Mouse (Mus musculus): Measurements from ENCODE around the gene Zfp37. TPM values are rescaled to one million over a fixed set of nuclear protein-coding genes. Genes with fewer than 3 reads are reported as not detected.
A peak's percentile ranks its signal among the peaks of the same experiment; 100 is the strongest.

Zfp37 gene
- polyA plus RNA-seq, 1 experiment: 0.50 TPM

DNA sequence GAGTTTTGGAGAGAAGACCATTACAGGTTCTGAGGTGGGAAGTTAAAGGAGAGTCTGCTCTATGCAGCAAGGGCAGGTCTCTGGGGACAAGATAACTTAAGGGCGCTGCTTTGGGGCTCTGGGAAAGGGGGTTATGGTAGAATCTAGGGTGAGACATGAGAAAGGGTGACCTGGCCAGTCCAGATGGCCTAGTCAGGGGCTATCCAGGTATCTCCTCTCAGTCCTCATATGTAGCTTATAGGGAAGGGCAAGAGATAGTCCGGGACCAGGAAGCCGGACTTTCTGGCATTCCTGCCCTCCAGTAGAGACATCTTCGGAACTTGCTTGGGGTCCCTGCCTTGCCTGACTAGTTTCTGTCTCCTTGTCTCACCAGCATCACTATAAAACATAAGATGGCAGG lies 20.9 kb upstream of the Zfp37 start:
- TF ChIP-seq CTCF (conservative IDR thresholded peaks at IDR 0.05; ENCODE audit: insufficient read depth, insufficient read length, low read depth, low read length): no peak
- TF ChIP-seq POLR2A (IDR thresholded peaks at IDR 0.05; ENCODE audit: low read depth, low read length): no peak
- H3K4me3 ChIP-seq (ENCODE audit: insufficient read depth, low read depth, low read length): no peak overlapping the region
- no peak for DNase-seq

DNA sequence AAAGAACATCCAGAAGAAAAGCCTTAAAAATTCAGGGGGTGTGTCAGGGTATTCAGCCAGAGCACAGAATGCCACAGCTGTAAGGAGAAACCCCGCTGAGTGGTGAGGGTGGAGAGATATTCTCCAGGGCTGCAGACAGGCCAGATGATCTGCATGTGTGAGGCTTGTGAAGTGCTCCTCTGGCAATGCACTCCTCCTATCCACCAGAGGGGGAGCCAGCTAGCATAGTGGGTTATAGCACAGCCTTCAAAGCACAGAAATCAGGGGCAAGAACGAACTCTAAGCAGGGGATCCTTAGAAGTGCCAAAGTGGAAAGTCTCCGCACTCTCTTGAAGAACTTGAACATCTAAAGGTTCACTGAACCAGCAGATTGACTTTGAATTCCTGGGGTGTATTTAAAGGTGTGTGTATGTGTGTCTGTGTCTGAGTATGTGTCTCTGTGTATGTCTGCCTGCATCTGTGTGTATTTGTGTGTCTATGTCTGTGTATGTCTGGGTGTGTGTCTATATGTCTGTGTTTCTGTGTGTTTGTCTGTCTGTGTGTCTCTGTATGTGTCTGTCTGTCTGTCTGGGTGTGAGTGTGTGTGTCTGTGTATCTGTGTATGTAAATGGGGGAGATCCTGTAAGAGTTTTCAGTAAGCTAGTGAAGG lies 20.2 kb upstream of the Zfp37 start:
- Histone ChIP-seq H3K4me3 (ENCODE audit: insufficient read depth, low read depth, low read length) (no peak overlapping the region), H3K27me3 (replicated peaks; ENCODE audit: control insufficient read depth, insufficient read depth, low read length) (no peaks in the 10 kb centered on the region), H3K27ac (ENCODE audit: insufficient read depth, low read depth, low read length) (no peak overlapping the region), H3K36me3 (ENCODE audit: control insufficient read depth, insufficient read depth, low read length) (no peaks in the 10 kb centered on the region), H3K4me1 (ENCODE audit: control insufficient read depth, insufficient read depth, low read length) (no peaks in the 10 kb centered on the region)
- WGBS: 50% methylated on average over 3 of the region's 3 CpGs
- no peak for DNase-seq
- TF ChIP-seq POLR2A (IDR thresholded peaks at IDR 0.05; ENCODE audit: low read depth, low read length) (no peak), CTCF (conservative IDR thresholded peaks at IDR 0.05; ENCODE audit: insufficient read depth, insufficient read length, low read depth, low read length) (peak; percentile 33)

More for the DNA sequence above, 20.9 kb upstream of the Zfp37 start:
- H3K27me3 ChIP-seq (replicated peaks; ENCODE audit: control insufficient read depth, insufficient read depth, low read length): no peaks in the 10 kb centered on the region
- no peak overlapping the region for H3K27ac ChIP-seq (ENCODE audit: insufficient read depth, low read depth, low read length)
- H3K36me3 ChIP-seq (ENCODE audit: control insufficient read depth, insufficient read depth, low read length): no peaks in the 10 kb centered on the region
- 89% methylated on average over 4 of the region's 4 CpGs for WGBS
- no peaks in the 10 kb centered on the region for H3K4me1 ChIP-seq (ENCODE audit: control insufficient read depth, insufficient read depth, low read length)

DNA sequence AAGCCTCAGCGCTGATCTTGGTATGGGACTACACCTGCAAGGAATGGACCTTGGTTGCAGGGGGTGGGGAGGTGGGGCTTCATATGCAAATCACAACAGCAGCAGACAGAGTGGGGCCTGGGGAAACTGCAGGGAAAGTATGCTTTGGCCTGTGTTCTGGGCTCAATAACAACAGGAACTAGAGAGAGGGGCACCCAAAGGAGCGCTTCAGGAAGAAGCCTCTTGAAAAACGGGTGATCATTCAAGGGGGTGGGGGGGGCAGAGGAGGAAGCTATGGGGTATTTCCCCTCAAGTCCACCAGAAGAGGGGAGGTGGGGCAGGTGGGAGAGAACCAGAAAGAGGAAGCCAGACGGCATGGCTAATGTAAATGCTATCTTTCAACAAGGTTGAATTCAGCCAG lies 17.5 kb upstream of the Zfp37 start:
- 53% methylated on average over 4 of the region's 4 CpGs for WGBS

DNA sequence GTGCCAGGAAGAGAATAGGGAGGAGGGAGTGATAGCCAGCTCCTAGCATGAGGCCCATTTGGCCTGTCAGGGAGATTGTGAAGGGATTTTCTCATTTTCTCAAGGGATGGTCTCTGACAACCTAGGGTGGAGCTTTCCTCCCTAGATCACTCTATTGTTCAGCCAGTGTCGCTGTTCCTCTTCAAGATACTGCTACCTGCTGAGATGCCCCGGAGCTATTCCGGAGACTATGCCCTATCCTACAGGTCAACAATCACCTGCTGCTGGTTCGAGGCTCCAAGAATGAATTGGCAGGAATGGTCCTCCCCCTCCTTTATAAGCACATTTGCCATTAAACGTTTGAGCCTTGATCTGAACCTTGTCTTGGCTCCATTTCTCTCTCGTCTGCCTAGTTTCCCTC lies 9.7 kb upstream of the Zfp37 start:
- Histone ChIP-seq H3K36me3 (ENCODE audit: control insufficient read depth, insufficient read depth, low read length) (no peaks in the 10 kb centered on the region), H3K4me1 (ENCODE audit: control insufficient read depth, insufficient read depth, low read length) (no peaks in the 10 kb centered on the region), H3K4me3 (ENCODE audit: insufficient read depth, low read depth, low read length) (no peak overlapping the region), H3K27me3 (replicated peaks; ENCODE audit: control insufficient read depth, insufficient read depth, low read length) (no peaks in the 10 kb centered on the region; the same call in 1 of the 2 replicates), H3K27ac (ENCODE audit: insufficient read depth, low read depth, low read length) (no peak overlapping the region)
- 71% methylated on average over 6 of the region's 6 CpGs for WGBS
- no peak for DNase-seq
- no peak for TF ChIP-seq CTCF (conservative IDR thresholded peaks at IDR 0.05; ENCODE audit: insufficient read depth, insufficient read length, low read depth, low read length)
- TF ChIP-seq POLR2A (IDR thresholded peaks at IDR 0.05; ENCODE audit: low read depth, low read length): no peak

More for the DNA sequence above, 17.5 kb upstream of the Zfp37 start:
- H3K4me1 ChIP-seq (ENCODE audit: control insufficient read depth, insufficient read depth, low read length): no peaks in the 10 kb centered on the region
- no peak for TF ChIP-seq POLR2A (IDR thresholded peaks at IDR 0.05; ENCODE audit: low read depth, low read length)
- no peak for TF ChIP-seq CTCF (conservative IDR thresholded peaks at IDR 0.05; ENCODE audit: insufficient read depth, insufficient read length, low read depth, low read length)
- H3K27me3 ChIP-seq (replicated peaks; ENCODE audit: control insufficient read depth, insufficient read depth, low read length): no peaks in the 10 kb centered on the region
- no peak overlapping the region for H3K4me3 ChIP-seq (ENCODE audit: insufficient read depth, low read depth, low read length)
- H3K36me3 ChIP-seq (ENCODE audit: control insufficient read depth, insufficient read depth, low read length): no peaks in the 10 kb centered on the region
- DNase-seq: no peak
- no peak overlapping the region for H3K27ac ChIP-seq (ENCODE audit: insufficient read depth, low read depth, low read length)

DNA sequence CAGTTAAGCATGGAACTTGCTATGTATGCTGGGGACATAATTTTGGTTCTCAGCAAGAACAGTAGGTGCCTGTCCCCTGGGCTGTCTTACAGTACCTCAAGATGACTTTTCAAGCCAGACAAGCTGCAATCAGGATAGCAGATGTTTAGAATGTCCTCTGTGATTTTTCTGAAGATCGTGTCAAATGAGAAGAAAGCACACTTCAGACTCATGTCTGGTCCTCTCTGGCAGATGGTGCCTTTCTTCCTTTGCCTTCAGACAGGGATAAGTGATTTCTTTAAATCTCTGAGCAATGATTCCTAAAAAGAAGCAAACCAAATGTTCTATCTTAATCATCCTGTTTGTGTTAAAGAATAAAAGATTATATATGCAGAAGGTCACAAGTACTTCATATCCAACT lies 694 bp downstream of the Zfp37 start:
- H3K4me3 ChIP-seq (ENCODE audit: insufficient read depth, low read depth, low read length): no peak overlapping the region
- H3K4me1 ChIP-seq (ENCODE audit: control insufficient read depth, insufficient read depth, low read length): no peaks in the 10 kb centered on the region
- 77% methylated on average over 1 of the region's 1 CpGs for WGBS
- no peak overlapping the region for H3K27ac ChIP-seq (ENCODE audit: insufficient read depth, low read depth, low read length)
- no peaks in the 10 kb centered on the region for H3K36me3 ChIP-seq (ENCODE audit: control insufficient read depth, insufficient read depth, low read length)
- TF ChIP-seq CTCF (conservative IDR thresholded peaks at IDR 0.05; ENCODE audit: insufficient read depth, insufficient read length, low read depth, low read length): no peak
- no peak for TF ChIP-seq POLR2A (IDR thresholded peaks at IDR 0.05; ENCODE audit: low read depth, low read length)
- no peak for DNase-seq
- H3K27me3 ChIP-seq (replicated peaks; ENCODE audit: control insufficient read depth, insufficient read depth, low read length): no peaks in the 10 kb centered on the region

DNA sequence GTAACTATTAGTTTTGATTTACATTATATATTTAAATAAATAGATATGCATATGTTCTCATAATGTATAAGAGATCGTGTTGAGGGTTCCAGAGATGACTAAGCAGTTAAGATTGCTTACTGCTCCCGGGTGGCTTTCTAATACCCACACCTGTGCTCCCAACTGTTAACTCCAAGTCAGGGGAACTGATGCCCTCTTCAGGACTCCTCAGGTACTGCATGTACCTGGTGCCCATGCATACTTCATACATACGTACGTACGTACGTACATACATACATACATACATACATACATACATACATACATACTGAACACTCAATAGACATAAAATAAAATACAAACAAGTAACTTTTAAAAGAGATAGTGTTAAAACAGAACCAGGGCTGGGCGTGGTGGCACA lies 1.4 kb downstream of the Zfp37 start:
- TF ChIP-seq POLR2A (IDR thresholded peaks at IDR 0.05; ENCODE audit: low read depth, low read length) (no peak), CTCF (conservative IDR thresholded peaks at IDR 0.05; ENCODE audit: insufficient read depth, insufficient read length, low read depth, low read length) (peak; percentile 46)
- 84% methylated on average over 7 of the region's 7 CpGs for WGBS

DNA sequence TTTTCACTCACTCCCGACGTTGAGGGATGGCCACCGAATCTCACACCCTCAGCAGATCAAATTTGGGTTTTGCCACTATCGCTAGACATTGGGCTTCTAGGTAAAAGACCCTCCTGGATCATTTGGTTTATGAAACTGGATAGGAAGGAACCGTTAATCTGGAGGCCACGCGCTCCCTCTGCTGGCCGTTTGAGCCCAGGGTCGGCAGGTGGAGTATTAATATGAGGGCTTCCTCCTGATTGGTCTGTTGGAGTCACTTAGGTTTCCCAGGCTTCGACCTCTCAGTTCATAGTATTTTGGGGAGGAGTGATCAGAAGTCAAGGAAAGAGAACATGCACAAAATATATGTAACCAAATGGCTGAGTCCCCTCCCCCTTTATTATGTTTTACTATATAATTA lies 2.5 kb downstream of the Zfp37 start:
- Histone ChIP-seq H3K4me1 (ENCODE audit: control insufficient read depth, insufficient read depth, low read length) (no peaks in the 10 kb centered on the region), H3K27me3 (replicated peaks; ENCODE audit: control insufficient read depth, insufficient read depth, low read length) (no peaks in the 10 kb centered on the region), H3K27ac (ENCODE audit: insufficient read depth, low read depth, low read length) (no peak overlapping the region), H3K36me3 (ENCODE audit: control insufficient read depth, insufficient read depth, low read length) (no peaks in the 10 kb centered on the region), H3K4me3 (ENCODE audit: insufficient read depth, low read depth, low read length) (no peak overlapping the region)
- peak; percentile 30 for DNase-seq
- TF ChIP-seq POLR2A (IDR thresholded peaks at IDR 0.05; ENCODE audit: low read depth, low read length): no peak
- TF ChIP-seq CTCF (conservative IDR thresholded peaks at IDR 0.05; ENCODE audit: insufficient read depth, insufficient read length, low read depth, low read length): peak; percentile 65
- 37% methylated on average over 10 of the region's 10 CpGs for WGBS

More for the DNA sequence above, 1.4 kb downstream of the Zfp37 start:
- Histone ChIP-seq H3K27ac (ENCODE audit: insufficient read depth, low read depth, low read length) (no peak overlapping the region), H3K4me3 (ENCODE audit: insufficient read depth, low read depth, low read length) (no peak overlapping the region), H3K4me1 (ENCODE audit: control insufficient read depth, insufficient read depth, low read length) (no peaks in the 10 kb centered on the region), H3K36me3 (ENCODE audit: control insufficient read depth, insufficient read depth, low read length) (no peaks in the 10 kb centered on the region), H3K27me3 (replicated peaks; ENCODE audit: control insufficient read depth, insufficient read depth, low read length) (no peaks in the 10 kb centered on the region)
- DNase-seq: peak; percentile 7
